Mouse (Mus musculus): Measurements from ENCODE around the gene Tgif2.
"Not testable (repeated sequence)": the region's sequence is repeated elsewhere in the genome, so short reads cannot be mapped to it uniquely, and the experiment has no call there.

The Tgif2 gene

DNA sequence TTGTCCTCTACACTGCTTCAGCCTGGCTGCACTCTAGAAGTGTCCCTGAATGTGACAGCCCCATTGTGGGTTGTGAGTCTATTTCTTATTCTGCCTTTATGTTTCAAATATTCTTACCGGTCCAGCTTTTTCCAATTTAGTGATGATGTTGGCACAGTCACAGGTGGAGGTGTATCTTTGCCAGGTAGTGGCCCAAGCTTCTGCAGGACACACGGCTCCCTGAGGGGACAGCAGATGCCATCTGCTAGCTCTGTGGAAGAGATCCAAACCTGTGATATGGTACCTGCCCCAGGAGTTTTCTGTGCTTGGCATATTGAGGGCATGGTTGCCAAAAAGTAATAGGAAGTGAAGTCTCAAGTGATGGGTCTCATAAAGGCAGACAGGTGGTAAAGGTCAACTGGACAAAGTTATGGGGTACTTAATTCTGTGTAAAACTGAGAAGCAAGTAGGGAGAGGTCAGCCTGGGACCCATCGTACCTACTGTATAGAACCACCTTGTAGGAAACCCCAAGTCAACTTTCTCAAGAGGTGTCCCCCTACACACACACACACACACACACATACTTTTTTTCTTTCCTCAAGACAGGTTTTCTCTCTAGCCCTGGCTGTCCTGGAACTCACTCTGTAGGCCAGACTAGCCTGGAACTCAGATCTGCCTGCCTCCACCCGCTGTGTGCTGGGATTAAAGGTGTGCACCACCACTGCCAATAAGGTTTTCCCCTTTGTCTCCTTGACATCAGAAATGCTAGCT, 35.1 kb downstream of the Tgif2 start:
- peak; percentile 98 for DNase-seq (ENCODE audit: low read depth, low spot score)

DNA sequence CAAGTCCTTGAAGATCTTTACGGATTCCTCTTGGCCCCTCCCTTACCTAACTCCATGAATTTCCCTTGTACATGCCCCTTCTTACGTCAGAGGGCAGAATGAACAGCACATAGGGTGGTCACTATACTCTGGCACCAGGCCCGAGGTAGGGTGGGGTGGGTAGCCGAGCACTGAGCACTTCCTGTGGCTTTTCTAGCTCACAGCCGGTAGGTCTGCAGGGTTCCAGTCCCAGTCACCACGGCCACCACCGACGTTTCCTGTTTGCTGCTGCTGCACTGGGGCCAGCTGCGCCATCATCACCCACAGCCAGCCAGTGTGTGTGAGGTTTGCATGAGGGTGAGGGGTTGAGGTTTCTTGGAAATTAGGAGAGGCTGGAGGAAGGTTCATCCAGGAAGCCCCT, 37.9 kb downstream of the Tgif2 start:
- DNase-seq (ENCODE audit: low read depth, low spot score): no peak

DNA sequence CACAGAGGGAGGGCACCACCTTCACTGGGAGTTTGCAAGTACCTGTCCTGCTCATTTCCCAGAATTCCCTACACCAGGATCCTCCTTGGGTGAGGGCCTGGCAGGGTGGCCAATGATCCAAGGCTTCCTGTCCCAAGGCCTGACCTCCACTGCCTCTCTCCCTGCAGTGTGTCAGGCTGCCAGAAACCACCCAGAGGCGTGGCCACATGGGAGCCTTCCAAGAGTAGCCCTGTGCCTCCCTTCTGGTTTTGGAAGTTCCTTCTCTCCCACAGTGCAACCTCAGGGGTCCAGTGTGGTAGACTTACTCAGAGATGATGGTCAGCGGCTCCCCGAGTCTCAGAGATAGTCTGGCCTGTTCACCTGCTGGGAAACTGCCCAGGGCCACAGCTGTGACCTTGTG, 39.7 kb downstream of the Tgif2 start:
- DNase-seq (ENCODE audit: low read depth, low spot score): no peak

- DNase-seq (ENCODE audit: low read depth, low spot score): no peak
These were observed 42.7 kb downstream of the Tgif2 start for GRCm38 (mm10) chr2:156882431-156883001.

DNA sequence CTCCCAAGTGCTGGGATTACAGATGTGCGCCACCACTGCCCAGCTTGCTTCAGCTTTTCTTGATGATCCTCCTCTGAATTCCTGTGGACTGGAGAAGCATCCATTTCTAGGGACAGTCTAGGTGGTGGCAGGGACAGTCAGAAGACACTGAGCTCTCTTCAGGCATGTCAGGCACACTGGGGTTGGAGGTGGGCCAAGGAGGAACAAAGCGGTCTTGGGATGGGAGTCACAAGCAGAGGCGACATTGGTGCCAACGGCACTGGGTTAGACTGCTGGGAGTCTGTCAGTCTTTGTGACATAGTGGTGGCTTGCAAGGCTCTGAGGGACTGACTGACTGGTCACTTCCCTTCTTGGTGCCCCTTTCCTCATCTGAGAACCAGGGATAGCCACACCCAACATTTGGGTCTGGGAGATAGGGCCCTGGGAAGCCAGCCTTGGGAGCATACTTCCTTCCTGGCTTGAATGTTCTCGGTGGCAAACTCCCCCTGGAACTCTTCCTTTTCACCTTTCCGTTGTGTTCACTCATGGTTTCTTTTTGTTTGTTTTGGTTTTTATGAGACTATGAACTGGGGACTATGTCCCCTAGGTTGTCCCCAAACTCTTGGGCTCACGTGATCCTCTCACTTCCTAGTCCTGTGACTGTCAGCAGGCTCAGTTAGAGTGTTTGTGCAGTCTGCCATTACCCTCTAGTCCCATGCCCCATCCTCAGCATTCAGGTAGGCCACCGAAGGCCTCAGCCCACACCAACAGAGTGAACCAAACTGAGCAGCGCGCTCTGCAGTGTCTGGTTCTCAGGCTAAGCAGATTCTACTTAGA, 44.8 kb downstream of the Tgif2 start:
- no peak for DNase-seq (ENCODE audit: low read depth, low spot score)

DNA sequence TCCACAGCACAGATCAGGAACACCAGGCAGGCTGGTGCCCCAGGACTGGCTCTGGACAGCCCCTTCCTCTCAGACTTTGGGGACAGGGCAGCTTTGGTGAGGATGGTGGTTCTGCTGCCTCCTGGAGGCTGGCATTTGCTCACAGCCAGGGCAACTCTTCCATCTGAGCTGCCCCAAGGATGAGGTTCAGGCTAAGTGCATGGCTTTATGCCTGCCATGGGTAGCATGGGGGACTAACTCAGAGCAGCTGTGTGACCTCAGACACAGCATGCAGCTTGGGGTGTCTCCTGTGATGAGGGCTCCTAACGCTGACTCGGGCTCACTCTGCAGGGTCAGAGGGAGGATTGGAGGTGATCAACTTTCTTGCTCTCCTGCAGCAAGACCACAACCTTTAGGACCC, 45.9 kb downstream of the Tgif2 start:
- not testable (repeated sequence) for DNase-seq (ENCODE audit: low read depth, low spot score)

DNA sequence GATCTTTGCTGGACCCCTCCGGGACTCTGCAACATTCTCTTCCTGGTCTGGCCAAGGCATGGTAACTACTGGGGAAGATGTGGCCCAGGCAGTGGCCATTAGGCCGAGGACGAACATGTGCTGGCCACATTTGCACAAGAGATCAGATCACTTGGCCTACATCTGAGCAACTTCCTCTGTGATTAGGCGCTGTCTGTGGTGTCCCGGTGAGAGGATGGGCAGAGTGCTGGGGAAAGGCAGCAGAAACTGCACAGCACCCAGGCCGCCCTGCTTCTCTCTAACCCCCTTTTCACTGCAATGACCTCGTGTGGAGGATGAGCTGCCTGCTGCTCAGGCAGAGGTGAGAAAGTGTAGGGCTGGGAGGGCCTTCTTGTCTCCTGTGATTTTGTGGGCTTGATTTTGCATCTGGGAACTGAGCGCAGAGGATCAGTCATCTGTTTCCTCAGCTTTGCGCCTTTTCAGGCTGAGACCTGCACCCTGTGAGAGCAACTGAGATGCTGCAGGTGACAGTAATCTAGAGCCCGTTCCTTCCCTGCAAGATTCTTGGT, 46.4 kb downstream of the Tgif2 start:
- no peak for DNase-seq (ENCODE audit: low read depth, low spot score)

DNA sequence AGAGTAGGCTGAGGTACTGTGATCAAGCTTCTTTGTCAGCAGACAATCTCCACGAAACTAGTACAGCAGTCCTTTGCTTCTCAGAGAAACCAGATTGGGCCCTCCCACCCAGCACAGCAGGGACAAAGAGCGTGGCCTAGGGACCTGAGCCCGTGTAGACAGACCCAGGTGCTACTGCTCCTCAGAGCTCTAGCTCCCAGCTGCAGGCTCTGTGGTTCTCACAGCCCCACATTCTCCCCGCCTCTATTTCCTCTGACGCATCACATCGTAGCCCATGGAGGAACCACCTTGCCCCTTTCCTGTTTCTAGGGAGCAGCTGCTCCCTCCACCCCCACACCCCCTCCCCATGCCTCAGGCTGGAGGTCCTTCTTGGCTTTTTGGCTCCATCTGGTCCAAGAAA, 47.2 kb downstream of the Tgif2 start, which contains the start of gene Sla2:
Gene Sla2 (minus strand): TSS at position 176 of the 400 bp plus-strand sequence.
- DNase-seq (ENCODE audit: low read depth, low spot score): no peak

- no peak for DNase-seq (ENCODE audit: low read depth, low spot score)
These were observed 48.7 kb downstream of the Tgif2 start for GRCm38 (mm10) chr2:156888490-156888889.

- peak; percentile 47 for DNase-seq (ENCODE audit: low read depth, low spot score)
These were observed 52.4 kb downstream of the Tgif2 start for GRCm38 (mm10) chr2:156892240-156892639.

- DNase-seq (ENCODE audit: low read depth, low spot score): no peak
These were observed 53.0 kb downstream of the Tgif2 start for GRCm38 (mm10) chr2:156892821-156893220.

GRCm38 (mm10) chr2:156894496-156895265, 54.9 kb downstream of the Tgif2 start:
- peak; percentile 46 for DNase-seq (ENCODE audit: low read depth, low spot score)

- no peak for DNase-seq (ENCODE audit: low read depth, low spot score)
These were observed 56.6 kb downstream of the Tgif2 start for GRCm38 (mm10) chr2:156896384-156896914.

DNA sequence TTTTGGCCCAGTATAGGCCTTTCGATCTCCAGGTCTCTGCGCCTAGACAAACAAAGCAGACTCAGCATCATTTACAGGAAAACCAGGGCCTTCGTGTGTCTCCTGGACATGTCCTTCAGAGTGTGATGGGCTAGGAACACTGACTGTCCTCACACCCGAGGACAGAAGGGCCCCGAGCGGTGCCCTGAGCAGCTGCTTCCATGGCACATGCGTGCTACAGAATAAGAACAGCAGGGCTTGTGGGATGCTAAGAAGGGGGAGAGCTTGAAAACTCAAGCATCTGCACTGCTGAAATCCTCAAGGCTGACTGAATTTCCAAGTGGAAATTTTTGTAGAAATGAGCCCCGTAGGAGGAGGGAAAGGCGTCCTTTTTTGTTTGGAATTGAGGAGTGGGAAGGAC, 57.2 kb downstream of the Tgif2 start:
- peak; percentile 85 for DNase-seq (ENCODE audit: low read depth, low spot score)

DNA sequence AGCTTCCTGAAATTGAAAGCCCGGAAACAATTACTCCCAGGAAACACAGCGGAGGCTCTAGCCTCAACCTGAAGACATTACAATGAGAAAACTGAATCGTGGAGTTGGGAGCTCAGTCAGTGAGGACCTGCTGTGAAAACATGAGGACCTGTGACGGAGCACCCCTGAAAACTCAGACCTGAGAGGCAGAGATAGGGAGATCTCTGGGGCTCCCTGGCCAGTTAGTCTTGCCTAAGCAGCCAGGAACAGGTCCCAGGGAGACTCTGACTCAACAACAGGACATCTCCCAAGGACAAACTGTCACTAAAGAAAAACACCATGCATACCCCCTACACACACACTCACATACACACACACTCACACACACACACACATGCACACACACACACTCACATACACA, 58.6 kb downstream of the Tgif2 start:
- DNase-seq (ENCODE audit: low read depth, low spot score): no peak

- peak; percentile 61 for DNase-seq (ENCODE audit: low read depth, low spot score)
These were observed 59.4 kb downstream of the Tgif2 start for GRCm38 (mm10) chr2:156899184-156899583.

- DNase-seq (ENCODE audit: low read depth, low spot score): no peak
These were observed 61.5 kb downstream of the Tgif2 start for GRCm38 (mm10) chr2:156901344-156901743.

GRCm38 (mm10) chr2:156901883-156902282, 62.1 kb downstream of the Tgif2 start:
- DNase-seq (ENCODE audit: low read depth, low spot score): no peak

DNA sequence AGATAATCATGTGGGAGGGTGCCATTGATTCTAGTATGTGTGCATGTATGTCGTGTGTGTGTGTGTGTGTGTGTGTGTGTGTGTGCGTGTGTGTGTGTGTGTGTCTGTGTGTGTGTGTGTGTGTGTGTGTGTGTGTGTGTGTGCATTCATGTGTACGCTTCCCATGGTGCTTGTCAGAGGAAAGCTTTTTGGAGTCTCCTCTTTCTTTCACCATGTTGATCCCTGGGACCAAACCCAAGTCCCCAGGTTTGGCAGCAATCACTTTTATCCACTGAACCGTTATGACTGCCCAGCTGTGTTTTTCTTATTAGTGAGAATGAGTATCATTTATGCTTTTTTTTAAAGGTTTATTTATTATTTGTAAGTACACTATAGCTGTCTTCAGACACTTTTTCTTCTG, 62.6 kb downstream of the Tgif2 start:
- DNase-seq (ENCODE audit: low read depth, low spot score): not testable (repeated sequence)

DNA sequence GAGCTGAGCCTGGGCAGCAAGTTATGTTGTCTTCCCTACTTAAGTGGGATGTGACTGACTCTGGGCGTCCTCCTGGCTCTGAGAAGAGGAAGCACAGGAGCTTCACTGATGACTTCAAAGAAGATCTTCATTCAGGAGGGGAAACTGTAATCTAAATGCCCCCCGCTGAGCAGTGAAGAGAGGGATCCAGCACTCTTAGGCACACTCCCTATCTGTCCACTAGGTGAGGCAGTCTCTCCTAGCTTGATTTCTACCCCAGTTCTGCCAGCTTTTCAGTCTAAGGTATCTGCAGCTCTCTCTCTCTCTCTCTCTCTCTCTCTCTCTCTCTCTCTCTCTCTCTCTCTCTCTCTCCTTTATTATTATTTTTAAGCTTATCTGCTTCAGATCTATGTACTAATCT, 63.6 kb downstream of the Tgif2 start:
- DNase-seq (ENCODE audit: low read depth, low spot score): peak; percentile 75

Data from brain, adult 2 months (tissue).